Mouse (Mus musculus) lung, embryonic 14.5 days (tissue): ENCODE results near the gene Urod. TPM values are rescaled to one million over a fixed set of nuclear protein-coding genes. Genes with fewer than 3 reads are reported as not detected.

ENCODE experiments used
- ATAC-seq: fragments of 200-750 bp; cut with Nextera tagmentation; 2 replicates; pipeline ENCODE4 v1.8.0; 2017; ENCODE audit warnings: mild to moderate bottlenecking, moderate TSS enrichment, moderate library complexity; ENCODE audit not compliant: insufficient read depth
- DNase-seq: peaks from one replicate; pipeline ENCODE4 v3.0.0-alpha.2; 2015
- H3K27ac ChIP-seq: fragments of 300-500 bp; sonication (generic); 2 replicates; pipeline ENCODE4 v1.5.1; 2014; ENCODE audit warnings: low read depth, mild to moderate bottlenecking, moderate library complexity
- H3K27me3 ChIP-seq: fragments of 300-500 bp; sonication (generic); 2 replicates; pipeline ENCODE4 v1.6.1; 2014; ENCODE audit warnings: low read length, control low read depth; ENCODE audit not compliant: insufficient read depth
- H3K36me3 ChIP-seq: fragments of 300-500 bp; sonication (generic); 2 replicates; pipeline ENCODE4 v1.6.1; 2014; ENCODE audit warnings: control low read depth; ENCODE audit not compliant: insufficient read depth
- H3K4me1 ChIP-seq: fragments of 300-500 bp; sonication (generic); 2 replicates; pipeline ENCODE4 v1.6.1; 2014; ENCODE audit warnings: antibody characterized with exemption, control low read depth; ENCODE audit not compliant: insufficient read depth
- H3K4me2 ChIP-seq: fragments of 300-500 bp; sonication (generic); 2 replicates; pipeline ENCODE4 v1.6.1; 2014; ENCODE audit warnings: mild to moderate bottlenecking
- H3K4me3 ChIP-seq: fragments of 300-500 bp; sonication (generic); 2 replicates; pipeline ENCODE4 v1.5.1; 2014; ENCODE audit warnings: low read depth, low read length
- H3K9ac ChIP-seq: fragments of 300-500 bp; sonication (generic); 2 replicates; pipeline ENCODE4 v1.6.1; 2014
- H3K9me3 ChIP-seq: fragments of 300-500 bp; sonication (generic); 2 replicates; pipeline ENCODE4 v1.6.1; 2016; ENCODE audit warnings: low read depth, low read length, control low read depth
- CTCF ChIP-seq: IDR thresholded peaks from 2 replicates; pipeline ENCODE4 v1.5.1; 2016; ENCODE audit warnings: antibody characterized with exemption, low read depth
- WGBS: fragments of 180-500 bp; shearing (Covaris S2); extraction: QIAGEN DNeasy Blood & Tissue Kit; methylation state at CpG from one replicate; pipeline ENCODE4 v1.1.7; 2014; 5-methylcytosine and 5-hydroxymethylcytosine counted together
- polyA plus RNA-seq: library from polyadenylated mRNA; unstranded; fragments of >200 nt; fragmentation: Nextera tagmentation; extraction: Ambion mirVana; gene quantifications from 2 replicates; pipeline ENCODE4 v1.2.1, GENCODE M21; 2014

Gene Urod
- 87.2 and 95.9 TPM in 2 replicates for polyA plus RNA-seq

GRCm38 (mm10) chr4:116993672-116994621, at the start of gene Urod:
Gene Urod, minus strand, starts transcription at chr4:116994413.
- ATAC-seq (peak; percentile 91), DNase-seq (peak; percentile 98)
- Histone ChIP-seq H3K9me3 (no peaks in the 10 kb centered on the region), H3K27me3 (no peaks in the 10 kb centered on the region), H3K27ac (peak within 1 kb of the TSS; percentile 56; the same call in 1 of the 2 replicates), H3K4me3 (peak within 1 kb of the TSS; percentile 86), H3K4me1 (no peaks in the 10 kb centered on the region), H3K4me2 (peak within 1 kb of the TSS; percentile 97), H3K9ac (peak within 1 kb of the TSS; percentile 72), H3K36me3 (peaks cover 27% of the 10 kb centered on the region)
- under 1% methylated on average over 38 of the region's 38 CpGs for WGBS
- TF ChIP-seq CTCF, result no peak

- peak; percentile 82 for ATAC-seq
Measured at GRCm38 (mm10) chr4:117041283-117041721, 47.1 kb upstream of the Urod start.

GRCm38 (mm10) chr4:117040791-117041190, 46.6 kb upstream of the Urod start:
- TF ChIP-seq CTCF, result no peak
- peak overlapping the region; percentile 10; the same call in 1 of the 2 replicates for H3K4me2 ChIP-seq
- 43% methylated on average over 1 of the region's 1 CpGs for WGBS
- H3K4me1 ChIP-seq, result peaks cover 15% of the 10 kb centered on the region
- H3K27me3 ChIP-seq, result no peaks in the 10 kb centered on the region
- peak; percentile 15; the same call in 1 of the 2 replicates for ATAC-seq
- H3K4me3 ChIP-seq, result no peak overlapping the region
- no peak overlapping the region for H3K9ac ChIP-seq
- H3K27ac ChIP-seq, result peak overlapping the region; percentile 47; the same call in 1 of the 2 replicates
- no peaks in the 10 kb centered on the region for H3K9me3 ChIP-seq
- 0 out of 2 replicates have a peak, but pooled peaks cover under 1% of the 10 kb centered on the region for H3K36me3 ChIP-seq
- no peak for DNase-seq

More at GRCm38 (mm10) chr4:117041283-117041721, 47.1 kb upstream of the Urod start:
- WGBS, result 20% methylated on average over 4 of the region's 4 CpGs
- H3K9ac ChIP-seq, result no peak overlapping the region
- DNase-seq, result peak; percentile 81
- no peak for TF ChIP-seq CTCF
- H3K27ac ChIP-seq, result no peak overlapping the region
- peaks cover 15% of the 10 kb centered on the region for H3K4me1 ChIP-seq
- peak overlapping the region; percentile 4; the same call in 1 of the 2 replicates for H3K4me2 ChIP-seq
- no peaks in the 10 kb centered on the region for H3K27me3 ChIP-seq
- no peaks in the 10 kb centered on the region for H3K9me3 ChIP-seq
- no peaks in the 10 kb centered on the region for H3K36me3 ChIP-seq
- no peak overlapping the region for H3K4me3 ChIP-seq

GRCm38 (mm10) chr4:117039925-117040687, 45.9 kb upstream of the Urod start:
- H3K4me1 ChIP-seq, result peaks cover 15% of the 10 kb centered on the region
- H3K27ac ChIP-seq, result peak overlapping the region; percentile 58
- 26% methylated on average over 9 of the region's 9 CpGs for WGBS
- H3K36me3 ChIP-seq, result 0 out of 2 replicates have a peak, but pooled peaks cover 3% of the 10 kb centered on the region
- H3K9ac ChIP-seq, result no peak overlapping the region
- peak overlapping the region; percentile 10; the same call in 1 of the 2 replicates for H3K4me2 ChIP-seq
- H3K4me3 ChIP-seq, result no peak overlapping the region
- no peaks in the 10 kb centered on the region for H3K27me3 ChIP-seq
- peak; percentile 89 for DNase-seq
- no peaks in the 10 kb centered on the region for H3K9me3 ChIP-seq
- no peak for TF ChIP-seq CTCF
- peak; percentile 45; the same call in 1 of the 2 replicates for ATAC-seq

- Histone ChIP-seq H3K4me2 (no peak overlapping the region), H3K9me3 (no peaks in the 10 kb centered on the region), H3K36me3 (peaks cover 38% of the 10 kb centered on the region), H3K27ac (no peak overlapping the region), H3K9ac (no peak overlapping the region), H3K4me3 (no peak overlapping the region), H3K4me1 (no peaks in the 10 kb centered on the region), H3K27me3 (no peaks in the 10 kb centered on the region)
- TF ChIP-seq CTCF, result no peak
- ATAC-seq, result no peak
- WGBS, result 90% methylated on average over 1 of the region's 1 CpGs
- peak; percentile 2 for DNase-seq
Measured at GRCm38 (mm10) chr4:117031105-117031504, 36.9 kb upstream of the Urod start.

- Histone ChIP-seq H3K36me3 (peaks cover 28% of the 10 kb centered on the region), H3K4me3 (no peak overlapping the region), H3K4me1 (no peaks in the 10 kb centered on the region), H3K27me3 (no peaks in the 10 kb centered on the region), H3K9ac (no peak overlapping the region), H3K9me3 (no peaks in the 10 kb centered on the region), H3K4me2 (no peak overlapping the region), H3K27ac (no peak overlapping the region)
- DNase-seq, result no peak
- TF ChIP-seq CTCF, result no peak
- 89% methylated on average over 4 of the region's 4 CpGs for WGBS
- no peak for ATAC-seq
Measured at GRCm38 (mm10) chr4:117023469-117023868, 29.3 kb upstream of the Urod start.
